Mouse (Mus musculus) layer of hippocampus, postnatal 10 days (tissue): Measurements from ENCODE around the gene Rarres1. TPM values are rescaled to one million over a fixed set of nuclear protein-coding genes. Genes with fewer than 3 reads are reported as not detected.

ENCODE experiments used
- DNase-seq, 2 experiments: peaks; one replicate each; pipeline ENCODE4 v3.0.0; 2021; ENCODE audit warnings: low spot score in 2 of 2
- long read RNA-seq: library from polyadenylated mRNA; stranded (forward); transcript quantifications from one replicate; pipeline ENCODE4 v2.0.0, GENCODE M21; 2023
- total RNA-seq, 2 experiments: library from RNA; stranded (reverse); gene quantifications; 2 replicates each; pipeline ENCODE4 v1.2.3; 2021

Gene Rarres1
- total RNA-seq, result 1 to 10 TPM; 2.2 to 3.3 TPM
- long read RNA-seq, partial matches to known transcripts, result 0 of 7 reads
- long read RNA-seq, other reads (novel, unspliced or antisense), result 3 of 7 reads

GRCm38 (mm10) chr3:67515274-67515801 is at the start of gene Rarres1:
Gene Rarres1, minus strand, starts transcription at chr3:67515523.
- DNase-seq, result peak; percentile 20 to 30

- DNase-seq, result peak; percentile 26 to 45
Observed at GRCm38 (mm10) chr3:67564731-67565357, 49.5 kb upstream of the Rarres1 start.

GRCm38 (mm10) chr3:67557718-67558354 is 42.5 kb upstream of the Rarres1 start:
- DNase-seq, result no peak

GRCm38 (mm10) chr3:67557200-67557651 is 41.9 kb upstream of the Rarres1 start:
- no peak for DNase-seq

DNA sequence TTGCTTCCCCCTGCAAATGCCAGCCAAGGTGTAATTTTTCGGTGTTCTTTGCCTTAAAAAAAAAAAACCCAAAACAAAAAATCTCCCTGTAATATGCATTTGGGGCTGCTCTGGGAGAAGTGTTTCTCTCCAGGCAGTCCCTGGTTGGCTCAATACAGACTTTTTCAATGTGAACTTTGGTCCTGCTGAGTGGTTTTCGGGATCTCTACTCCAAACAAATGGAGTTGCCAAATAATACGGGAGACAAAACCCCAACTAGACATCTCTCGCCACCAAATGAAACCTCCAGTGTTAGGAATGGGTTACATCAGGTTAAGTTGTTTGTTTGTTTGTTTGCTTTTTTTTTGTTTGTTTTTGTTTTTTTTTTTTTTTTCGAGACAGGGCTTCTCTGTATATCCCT is 39.9 kb upstream of the Rarres1 start:
- no peak for DNase-seq

DNA sequence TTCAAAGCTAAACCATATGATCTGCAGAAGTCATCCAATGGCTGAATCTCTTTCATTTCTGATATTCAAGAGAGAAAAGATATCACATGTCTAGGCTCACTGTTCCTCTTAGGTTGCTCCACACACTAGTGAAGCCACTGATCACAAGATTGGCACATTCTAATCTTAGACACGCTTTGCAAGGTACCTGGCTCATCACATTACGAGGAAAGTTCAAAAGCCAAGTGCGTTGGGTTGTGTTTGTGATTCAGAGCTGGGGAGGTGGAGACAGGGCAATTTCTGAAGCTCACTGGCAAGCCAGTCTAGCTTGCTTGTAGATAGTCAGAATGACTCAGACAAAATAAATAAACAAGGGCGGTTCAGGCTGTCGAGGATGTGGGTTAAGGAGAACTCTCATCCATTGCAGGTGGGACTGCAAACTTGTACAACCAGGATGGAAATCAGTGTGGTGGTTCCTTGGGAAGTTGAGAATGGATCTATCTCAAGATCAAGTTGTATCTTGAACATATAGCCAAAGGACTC is 38.7 kb upstream of the Rarres1 start:
- DNase-seq, result no peak

- peak in 1 of 2 experiments; percentile 9 for DNase-seq
Observed at GRCm38 (mm10) chr3:67553281-67553680, 38.0 kb upstream of the Rarres1 start.

DNA sequence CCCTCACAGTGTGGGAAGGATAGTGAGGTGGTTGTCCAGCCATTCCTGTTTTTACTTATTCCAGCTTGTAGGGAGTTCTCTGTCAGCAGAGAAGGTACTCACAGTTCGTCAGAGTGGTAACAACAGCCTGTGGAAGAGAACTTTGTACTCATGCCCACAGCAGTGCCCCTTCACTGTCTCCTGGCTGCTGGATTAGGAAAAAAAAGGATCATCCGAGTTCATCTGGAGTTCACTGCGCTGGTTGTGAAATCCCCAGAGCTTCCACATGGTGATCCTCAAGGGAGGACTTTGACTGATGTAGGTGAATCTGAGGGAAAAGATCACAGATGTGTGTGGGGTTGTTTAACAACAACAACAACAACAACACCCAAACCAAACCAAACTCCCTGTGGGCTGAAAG is 35.9 kb upstream of the Rarres1 start:
- no peak for DNase-seq

DNA sequence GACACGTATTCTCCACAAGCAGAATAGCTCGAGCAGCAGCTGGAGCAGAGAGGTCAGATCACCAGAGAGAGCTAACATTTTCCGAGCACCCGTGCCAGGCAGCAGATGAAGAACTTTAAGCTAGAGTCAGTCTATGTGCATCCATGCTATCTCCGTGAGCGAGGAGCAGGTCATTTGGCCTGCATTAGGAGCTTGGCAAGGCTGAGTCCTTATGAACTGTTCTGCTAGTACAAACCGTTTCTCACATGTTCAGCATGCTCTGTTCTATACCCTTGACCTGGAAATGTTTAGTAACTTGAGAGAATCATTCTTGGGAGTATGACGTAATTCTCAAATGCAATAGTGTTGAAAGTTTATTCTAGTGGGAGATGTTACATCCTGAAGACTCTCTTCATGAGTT is 28.3 kb upstream of the Rarres1 start:
- no peak for DNase-seq

DNA sequence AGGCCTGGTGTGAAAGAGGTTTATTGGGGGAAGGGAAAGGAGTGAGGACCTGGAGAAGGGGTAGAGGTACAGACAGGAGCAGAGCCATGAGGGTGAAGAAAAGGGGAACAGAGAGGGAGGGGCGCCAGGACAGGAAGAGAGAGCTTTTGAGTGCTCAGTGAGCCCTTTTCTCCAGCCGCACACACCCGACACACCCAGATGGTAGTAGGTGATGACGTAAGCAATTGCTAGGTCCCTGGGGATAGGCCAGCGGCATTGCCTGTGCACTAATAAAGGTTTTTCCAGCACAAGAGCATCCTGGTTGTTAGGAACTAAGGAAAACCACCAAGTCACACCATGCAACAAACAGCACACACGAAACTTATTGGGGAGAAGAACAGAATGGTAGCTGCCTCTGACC is 9.4 kb upstream of the Rarres1 start:
- DNase-seq, result no peak

DNA sequence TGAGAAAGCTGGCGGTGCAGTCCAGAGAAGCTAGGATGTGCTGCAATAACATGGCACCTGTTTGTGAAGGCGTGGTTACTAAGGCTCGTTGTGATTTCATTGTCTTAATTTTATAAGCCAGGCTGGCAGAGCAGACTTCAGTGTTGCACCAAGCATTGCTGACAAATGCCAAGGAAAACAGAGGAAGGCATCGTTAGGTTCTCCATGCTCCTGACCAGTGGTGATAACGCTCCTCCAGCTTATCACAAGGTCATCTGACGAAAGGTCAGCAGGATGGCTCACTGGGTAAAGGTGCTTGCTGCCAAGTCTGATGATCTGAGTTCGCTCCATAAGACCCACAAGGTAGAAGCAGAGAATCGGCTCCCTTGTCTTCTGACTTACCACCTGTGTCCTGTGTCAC is 7.4 kb upstream of the Rarres1 start:
- DNase-seq, result no peak

DNA sequence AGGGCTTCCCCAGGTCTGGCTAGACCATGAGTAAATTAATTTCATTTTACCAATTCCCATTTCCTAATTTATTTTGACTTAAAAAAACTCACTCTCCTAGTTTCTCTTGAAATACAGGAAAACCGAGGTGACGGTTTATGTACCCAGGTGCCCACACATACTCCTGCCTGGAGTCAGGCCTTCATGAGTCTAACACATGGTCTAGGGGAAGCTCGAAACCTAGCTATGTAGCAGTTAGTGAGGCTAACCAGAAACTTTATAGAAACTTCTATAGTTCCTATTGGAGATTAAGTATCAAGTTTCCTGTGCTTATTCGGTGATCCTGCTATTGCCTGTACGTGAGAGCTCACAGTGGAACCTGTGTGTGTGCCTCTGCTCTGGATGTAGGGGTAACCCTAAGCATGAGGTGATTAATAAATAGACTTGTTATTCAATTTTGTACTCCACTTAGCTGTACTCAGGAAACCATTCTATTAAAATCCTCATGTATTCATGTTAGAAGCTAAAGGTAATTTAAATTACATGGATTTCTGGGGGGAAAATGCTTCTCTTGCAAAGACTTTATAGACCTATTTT is 5.3 kb upstream of the Rarres1 start:
- DNase-seq, result no peak

DNA sequence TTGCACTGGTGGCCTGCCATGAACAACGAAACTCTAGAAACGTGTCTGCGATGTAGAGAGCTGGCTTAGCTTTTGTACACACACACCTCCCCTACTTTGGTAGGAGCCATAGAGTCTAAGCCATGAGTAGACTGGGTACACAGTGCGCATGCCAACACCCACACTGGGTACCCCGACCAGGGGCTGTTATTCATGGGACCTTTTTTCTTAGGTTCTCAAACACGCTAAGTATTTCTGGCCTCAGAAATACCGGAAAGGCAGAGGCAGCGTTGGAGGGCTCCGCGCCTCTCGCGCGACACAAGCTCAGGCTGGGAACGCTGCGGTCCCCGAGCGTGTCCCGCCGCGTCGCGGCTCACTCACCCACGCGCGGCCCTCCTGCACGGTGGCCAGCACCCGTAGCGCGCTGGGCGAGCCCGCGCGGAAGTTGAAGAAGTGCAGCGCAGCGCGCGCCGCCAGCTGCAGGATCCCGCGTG is 486 bp downstream of the Rarres1 start:
- peak in 1 of 2 experiments; percentile 35 for DNase-seq

DNA sequence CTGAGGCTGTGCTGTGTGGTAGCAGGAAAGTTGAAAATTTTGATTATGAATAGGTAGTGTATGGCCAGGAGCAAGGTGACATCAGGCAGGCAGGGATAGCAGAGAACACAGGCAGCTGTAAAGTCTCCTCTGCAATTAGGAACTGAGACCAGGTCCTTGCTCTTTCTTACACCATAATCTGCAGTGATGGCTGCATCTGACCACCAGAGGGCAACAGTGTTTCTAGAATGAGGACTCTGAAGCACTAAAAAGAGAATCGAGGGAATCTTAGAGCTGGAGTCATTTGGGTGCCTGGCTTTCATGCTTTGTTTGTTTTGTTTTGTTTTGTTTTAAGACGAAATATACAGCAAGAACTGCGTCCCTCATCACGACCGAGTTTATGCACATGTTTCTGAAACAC is 2.5 kb downstream of the Rarres1 start:
- DNase-seq, result peak; percentile 86 to 87

- DNase-seq, result no peak
Observed at GRCm38 (mm10) chr3:67508216-67508892, 7.0 kb downstream of the Rarres1 start.

DNA sequence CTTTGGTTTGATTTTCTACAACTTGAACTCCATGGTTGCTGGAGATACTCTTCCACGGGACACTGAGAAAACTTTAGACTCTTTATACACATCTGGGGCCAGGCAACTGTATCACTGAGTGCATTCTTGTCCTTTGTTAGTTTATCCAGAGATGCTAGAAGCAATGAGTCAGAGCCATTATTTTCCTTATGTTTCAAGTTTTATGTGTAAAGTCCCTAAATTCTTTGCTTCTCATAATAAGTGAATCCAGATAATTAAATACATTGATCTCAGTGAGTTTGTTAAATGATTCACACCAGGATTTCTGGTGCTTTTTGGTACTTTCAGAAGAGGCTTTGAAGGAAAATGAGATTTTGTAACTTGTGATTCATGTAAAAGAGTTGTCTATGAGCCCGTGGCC is 10.0 kb downstream of the Rarres1 start:
- no peak for DNase-seq

DNA sequence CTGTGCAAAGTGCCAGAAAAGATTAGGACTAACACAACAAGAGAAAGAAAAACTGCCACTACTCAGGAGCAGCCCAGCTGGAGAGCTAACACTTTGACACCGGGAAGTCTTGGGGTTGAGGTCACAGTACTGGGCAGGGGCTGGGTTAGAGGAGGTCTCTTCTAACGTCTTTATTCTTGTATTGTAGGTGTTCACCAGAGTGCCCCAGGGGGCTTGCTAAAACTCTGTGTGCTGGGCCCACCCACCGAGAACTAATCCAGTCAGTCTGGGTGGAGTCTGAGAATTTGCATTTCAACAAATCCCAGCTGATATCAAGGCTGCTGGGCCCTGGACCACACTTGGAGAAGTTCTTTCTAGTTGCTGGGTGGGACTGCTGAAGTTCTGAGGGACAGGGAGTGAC is 11.4 kb downstream of the Rarres1 start:
- DNase-seq, result no peak

DNA sequence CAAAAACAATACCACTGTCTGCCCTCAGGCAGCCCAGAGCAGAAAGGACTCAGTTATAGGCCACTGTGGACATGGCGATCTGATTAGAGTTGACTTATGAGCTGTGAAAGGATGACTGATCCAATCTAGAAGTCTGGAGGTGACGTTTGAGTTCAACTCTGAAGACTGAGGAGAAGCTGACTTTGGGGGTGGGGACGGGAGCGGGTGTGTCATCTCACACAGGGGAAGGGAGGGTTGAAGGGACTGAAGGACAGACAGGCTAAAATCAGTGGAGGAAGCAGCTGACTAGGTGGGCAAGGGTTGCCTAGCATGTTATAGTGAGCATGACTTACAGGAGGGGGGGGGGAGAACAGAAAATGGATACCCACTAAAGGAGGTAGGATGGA is 15.9 kb downstream of the Rarres1 start:
- no peak for DNase-seq

GRCm38 (mm10) chr3:67498773-67499405 is 16.4 kb downstream of the Rarres1 start:
- no peak for DNase-seq

GRCm38 (mm10) chr3:67497998-67498397 is 17.3 kb downstream of the Rarres1 start:
- DNase-seq, result no peak

DNA sequence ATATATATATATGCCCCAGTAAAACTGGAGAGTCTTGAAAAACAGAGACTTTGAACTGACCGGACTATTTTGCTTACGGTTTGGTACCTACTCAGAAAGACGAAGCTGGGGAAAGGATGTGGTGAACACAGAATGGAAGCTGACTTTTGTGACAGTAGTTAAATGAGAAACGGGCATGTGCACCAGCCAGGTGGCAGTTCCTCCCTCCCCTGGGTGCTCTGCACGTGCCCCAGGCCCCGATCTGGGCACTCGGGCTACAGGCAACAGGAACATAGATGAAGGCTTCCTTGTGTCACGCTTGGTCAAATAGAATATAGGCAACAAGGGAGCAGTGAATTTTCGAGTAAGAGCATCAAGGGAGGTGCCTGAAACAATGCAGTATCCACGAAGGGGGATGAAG is 19.0 kb downstream of the Rarres1 start:
- DNase-seq, result no peak
